In genomic region chr7:142539828-142540227, GRCm38 (mm10) we compare ENCODE assay signal across 14 mouse cellular contexts. TPM values are rescaled to one million over a fixed set of nuclear protein-coding genes. Genes with fewer than 3 reads are reported as not detected.
DNase-seq lines count a peak whose midpoint lies in the region; ATAC-seq lines count a peak whose summit lies in the region.
"Had no signal": no experiment of that assay in that cellular context is flagged by ENCODE, and none has a peak within 500 bp of the region (broad histone marks: within the 10 kb centered on the region; RNA-seq: fewer than 3 reads in every experiment).

No protein-coding gene starts in this region.

- no peaks in the 10 kb centered on the region for H3K27me3 ChIP-seq in heart, embryonic 10.5 days (ENCODE audit: insufficient read depth, poor library complexity, severe bottlenecking)
- H3K27me3 ChIP-seq in kidney, embryonic 15.5 days = no peaks in the 10 kb centered on the region
- H3K27me3 ChIP-seq in embryonic facial prominence, embryonic 13.5 days = no peaks in the 10 kb centered on the region
- no peaks in the 10 kb centered on the region for H3K27me3 ChIP-seq in liver, embryonic 12.5 days (replicated peaks)

- WGBS in heart, embryonic 10.5 days = 53% methylated on average over 8 of the region's 8 CpGs
- WGBS in kidney, embryonic 15.5 days = 32% methylated on average over 8 of the region's 8 CpGs
- WGBS in embryonic facial prominence, embryonic 13.5 days = 59% methylated on average over 8 of the region's 8 CpGs
- 66% methylated on average over 8 of the region's 8 CpGs for WGBS in liver, embryonic 12.5 days (ENCODE audit: insufficient replicate concordance)

- DNase-seq in heart, embryonic 10.5 days (ENCODE audit: low spot score) = no peak
- no peak for DNase-seq in heart, postnatal 36 days
- no peak for DNase-seq in kidney, adult 11 months
- DNase-seq in layer of hippocampus, adult 11-12 months (ENCODE audit: low spot score) = no peak
- no peak for DNase-seq in layer of hippocampus, adult 18-20 months (ENCODE audit: low spot score in 2 of 2)
- DNase-seq: adrenal gland, postnatal 10 days; cerebellum, postnatal 25 days; spleen, adult 18-20 months had no signal

- peaks cover 15% of the 10 kb centered on the region for H3K36me3 ChIP-seq in heart, embryonic 10.5 days
- peaks cover 20% of the 10 kb centered on the region for H3K36me3 ChIP-seq in kidney, embryonic 15.5 days
- H3K36me3 ChIP-seq in embryonic facial prominence, embryonic 13.5 days = peaks cover 23% of the 10 kb centered on the region
- H3K36me3 ChIP-seq in liver, embryonic 12.5 days = peaks cover 55% of the 10 kb centered on the region

- H3K9me3 ChIP-seq in heart, embryonic 10.5 days = no peaks in the 10 kb centered on the region
- no peaks in the 10 kb centered on the region for H3K9me3 ChIP-seq in kidney, embryonic 15.5 days (replicated peaks)
- no peaks in the 10 kb centered on the region for H3K9me3 ChIP-seq in embryonic facial prominence, embryonic 13.5 days
- H3K9me3 ChIP-seq in liver, embryonic 12.5 days (replicated peaks) = no peaks in the 10 kb centered on the region

- no peak for ATAC-seq in kidney, embryonic 15.5 days (replicated peaks; ENCODE audit: low FRiP score)
- ATAC-seq in embryonic facial prominence, embryonic 13.5 days (ENCODE audit: insufficient number of reproducible peaks, insufficient read depth, low FRiP score, low TSS enrichment, low read depth) = no peak
- no peak for ATAC-seq in liver, embryonic 12.5 days

- H3K4me2 ChIP-seq in kidney, embryonic 15.5 days = no peak overlapping the region
- no peak overlapping the region for H3K4me2 ChIP-seq in embryonic facial prominence, embryonic 13.5 days
- no peak overlapping the region for H3K4me2 ChIP-seq in liver, embryonic 12.5 days

- no peak overlapping the region for H3K9ac ChIP-seq in kidney, embryonic 15.5 days
- no peak overlapping the region for H3K9ac ChIP-seq in embryonic facial prominence, embryonic 13.5 days
- H3K9ac ChIP-seq in liver, embryonic 12.5 days = no peak overlapping the region

- H3K4me3 ChIP-seq in heart, embryonic 10.5 days = no peak overlapping the region
- no peak overlapping the region for H3K4me3 ChIP-seq in kidney, embryonic 15.5 days (replicated peaks)
- no peak overlapping the region for H3K4me3 ChIP-seq in embryonic facial prominence, embryonic 13.5 days
- H3K4me3 ChIP-seq in liver, embryonic 12.5 days = no peak overlapping the region
- H3K4me3 ChIP-seq: erythroblast, embryonic 14.5 days had no signal

- H3K27ac ChIP-seq in heart, embryonic 10.5 days = peak overlapping the region; percentile 94
- peak overlapping the region; percentile 93 for H3K27ac ChIP-seq in kidney, embryonic 15.5 days
- peak overlapping the region; percentile 98 for H3K27ac ChIP-seq in embryonic facial prominence, embryonic 13.5 days
- peak overlapping the region; percentile 78 for H3K27ac ChIP-seq in liver, embryonic 12.5 days

- intact Hi-C loops in heart, postnatal 36 days (cut with DNase I) = loop anchor here (5.0 kb wide), 1 partner anchor 132 kb away; no protein-coding TSS in a partner anchor

- peaks cover 73% of the 10 kb centered on the region for H3K4me1 ChIP-seq in heart, embryonic 10.5 days
- H3K4me1 ChIP-seq in kidney, embryonic 15.5 days = peaks cover 73% of the 10 kb centered on the region
- H3K4me1 ChIP-seq in embryonic facial prominence, embryonic 13.5 days = peaks cover 71% of the 10 kb centered on the region
- peaks cover 70% of the 10 kb centered on the region for H3K4me1 ChIP-seq in liver, embryonic 12.5 days

RNA-seq across cellular contexts. Expression of gene Mrpl23, which starts 7.3 kb away (rescaled TPM):
- polyA plus RNA-seq in heart, embryonic 10.5 days (2016; fragmentation: Nextera tagmentation; extraction: Ambion mirVana) = 17.1 and 25.1 TPM in 2 replicates
- 10 to 100 TPM; 12.8 to 13.1 TPM for total RNA-seq in heart, postnatal 36 days (2021)
- 25.8 and 26.8 TPM in 2 replicates for polyA plus RNA-seq in kidney, embryonic 15.5 days (2015; fragmentation: Nextera tagmentation; extraction: Ambion mirVana)
- polyA plus RNA-seq in embryonic facial prominence, embryonic 13.5 days (2015; fragmentation: Nextera tagmentation; extraction: Ambion mirVana) = 36.0 and 36.7 TPM in 2 replicates
- polyA plus RNA-seq in liver, embryonic 12.5 days (2016; fragmentation: Nextera tagmentation; extraction: Ambion mirVana) = 10.4 and 14.4 TPM in 2 replicates
- 1 to 10 TPM; 6.8 to 8.4 TPM for total RNA-seq in layer of hippocampus, adult 18-20 months (2021)

RNA-seq across cellular contexts. Expression of gene Tnnt3, which starts 41.2 kb away (rescaled TPM):
- 9.5 and 10.4 TPM in 2 replicates for polyA plus RNA-seq in heart, embryonic 10.5 days (2016; fragmentation: Nextera tagmentation; extraction: Ambion mirVana)
- under 1 TPM; 0.61 to 0.68 TPM for total RNA-seq in heart, postnatal 36 days (2021)
- 23.5 and 46.2 TPM in 2 replicates for polyA plus RNA-seq in kidney, embryonic 15.5 days (2015; fragmentation: Nextera tagmentation; extraction: Ambion mirVana)
- 3.8 and 5.8 TPM in 2 replicates for polyA plus RNA-seq in embryonic facial prominence, embryonic 13.5 days (2015; fragmentation: Nextera tagmentation; extraction: Ambion mirVana)
- 0.51 TPM in 1 of 2 replicates, not detected in the other for polyA plus RNA-seq in liver, embryonic 12.5 days (2016; fragmentation: Nextera tagmentation; extraction: Ambion mirVana)
- not detected for total RNA-seq in layer of hippocampus, adult 18-20 months (2021)
- total RNA-seq: granulocyte monocyte progenitor cell, adult 5-6 weeks; left cerebral cortex, postnatal 14 days had no signal
- polyA plus RNA-seq: erythroblast, embryonic 14.5 days had no signal
